Mouse (Mus musculus) layer of hippocampus, adult 9-11 months (tissue): ENCODE data around the gene Gm5128.
"Not testable (repeated sequence)": the region's sequence is repeated elsewhere in the genome, so short reads cannot be mapped to it uniquely, and the experiment has no call there.

Experiments
- DNase-seq: peaks from one replicate; pipeline ENCODE4 v3.0.0; 2022

Gm5128 gene

GRCm38 (mm10) chrX:135372984-135373383 is at the start of gene Gm5128:
Gene Gm5128, plus strand, starts transcription at chrX:135373284.
- DNase-seq = not testable (repeated sequence)

- DNase-seq = not testable (repeated sequence)
Observed at GRCm38 (mm10) chrX:135360685-135361084, 12.4 kb upstream of the Gm5128 start.

- not testable (repeated sequence) for DNase-seq
Observed at GRCm38 (mm10) chrX:135361943-135362342, 11.1 kb upstream of the Gm5128 start.

- DNase-seq = not testable (repeated sequence)
Observed at GRCm38 (mm10) chrX:135403578-135403977, 30.5 kb downstream of the Gm5128 start.

- DNase-seq = not testable (repeated sequence)
Observed at GRCm38 (mm10) chrX:135421203-135421602, 48.1 kb downstream of the Gm5128 start.

GRCm38 (mm10) chrX:135421824-135422223 is 48.7 kb downstream of the Gm5128 start:
- not testable (repeated sequence) for DNase-seq

- DNase-seq = not testable (repeated sequence)
Observed at GRCm38 (mm10) chrX:135422473-135422872, 49.4 kb downstream of the Gm5128 start.
